Mouse (Mus musculus): ENCODE measurements around the gene Hspbp1. TPM values are rescaled to one million over a fixed set of nuclear protein-coding genes. Genes with fewer than 3 reads are reported as not detected.

Hspbp1 gene
- polyA plus RNA-seq, 1 experiment from 2014 or later = 74.9 TPM

- DNase-seq (ENCODE audit: low spot score) = no peak
Measured at GRCm38 (mm10) chr7:4636179-4636578, 48.7 kb downstream of the Hspbp1 start.

GRCm38 (mm10) chr7:4631031-4631430 lies 53.8 kb downstream of the Hspbp1 start, which contains the start of gene Tmem86b:
Gene Tmem86b (minus strand): TSS chr7:4631422.
- DNase-seq (ENCODE audit: low spot score) = no peak

DNA sequence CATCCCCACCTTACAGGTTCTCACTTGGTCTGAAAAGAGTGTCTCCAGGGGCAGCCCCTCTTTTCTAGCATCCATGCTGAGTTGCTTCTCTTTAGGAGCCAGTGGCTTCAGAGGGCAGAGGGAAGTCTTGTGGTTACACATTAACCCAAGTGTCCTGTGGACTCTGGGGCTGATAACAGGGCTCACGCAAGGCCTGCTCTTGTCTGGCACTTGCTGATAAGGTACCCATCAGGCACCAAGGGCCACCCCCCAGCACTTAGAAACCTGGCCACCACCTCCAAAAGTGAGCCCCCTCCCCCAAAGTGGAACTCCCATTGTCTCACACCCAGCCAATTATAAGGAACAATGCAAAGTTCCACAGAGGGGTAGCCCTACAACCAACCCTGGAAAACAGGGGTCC lies 54.7 kb downstream of the Hspbp1 start:
- no peak for DNase-seq (ENCODE audit: low spot score)

DNA sequence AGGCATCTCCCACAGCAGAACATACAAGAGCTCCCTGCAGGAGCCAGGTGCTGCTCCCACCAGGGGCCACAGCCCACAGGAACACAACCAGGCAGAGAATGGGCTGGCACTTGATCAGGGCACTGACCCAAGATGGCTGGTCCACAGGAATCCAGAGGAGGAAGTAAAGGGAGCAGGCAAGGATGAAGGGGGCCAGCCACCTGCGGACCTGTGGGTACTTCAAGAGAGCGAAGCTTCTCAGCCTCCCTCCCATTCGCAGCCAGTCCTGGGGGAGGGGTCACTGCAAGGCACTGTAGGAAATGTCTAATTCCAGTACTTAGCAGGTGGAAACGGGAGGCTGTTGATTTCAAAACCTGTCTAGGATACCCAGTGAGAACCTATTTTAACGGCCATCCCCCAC lies 55.3 kb downstream of the Hspbp1 start:
- no peak for DNase-seq (ENCODE audit: low spot score)

DNA sequence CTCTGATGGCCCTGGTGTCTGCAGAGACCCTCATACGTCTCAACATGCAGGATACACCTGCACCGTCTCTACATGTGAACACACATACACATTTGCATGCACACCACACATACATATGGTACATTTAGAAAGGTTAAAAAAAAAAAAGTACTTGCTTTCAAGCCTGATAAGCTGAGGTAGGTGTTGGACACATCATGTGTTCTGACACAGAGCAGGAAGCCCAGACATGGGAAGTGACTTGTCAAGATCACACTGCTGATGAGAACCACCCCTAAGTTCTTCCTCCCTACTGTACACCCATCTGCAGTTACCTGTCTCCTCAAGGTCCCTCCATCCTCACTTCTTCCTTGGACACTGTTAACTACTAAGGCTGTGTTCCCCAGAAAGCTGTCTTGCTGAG lies 58.9 kb downstream of the Hspbp1 start:
- DNase-seq (ENCODE audit: low spot score) = no peak

DNA sequence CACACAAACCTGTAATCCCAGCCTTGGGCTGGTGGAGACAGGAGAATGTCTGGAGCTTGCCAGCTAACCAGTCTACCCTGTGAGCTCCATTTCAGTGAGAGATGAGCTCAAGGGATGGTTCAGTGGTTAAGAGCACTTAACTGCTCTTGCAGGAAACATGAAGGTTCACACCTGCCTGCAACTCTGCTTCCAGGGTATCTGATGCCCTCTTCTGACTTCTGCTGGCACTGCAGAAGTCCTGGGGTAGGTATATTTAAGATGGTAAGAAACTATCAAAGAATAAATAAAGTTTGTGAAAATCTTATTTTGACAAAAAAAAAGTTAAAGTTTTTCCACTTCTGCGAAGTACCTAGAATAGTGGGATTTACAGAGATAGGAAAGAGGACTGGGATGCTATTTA lies 60.5 kb downstream of the Hspbp1 start:
- DNase-seq (ENCODE audit: low spot score) = peak; percentile 42

- DNase-seq (ENCODE audit: low spot score) = peak; percentile 75
Measured at GRCm38 (mm10) chr7:4623544-4624189, 61.2 kb downstream of the Hspbp1 start.

DNA sequence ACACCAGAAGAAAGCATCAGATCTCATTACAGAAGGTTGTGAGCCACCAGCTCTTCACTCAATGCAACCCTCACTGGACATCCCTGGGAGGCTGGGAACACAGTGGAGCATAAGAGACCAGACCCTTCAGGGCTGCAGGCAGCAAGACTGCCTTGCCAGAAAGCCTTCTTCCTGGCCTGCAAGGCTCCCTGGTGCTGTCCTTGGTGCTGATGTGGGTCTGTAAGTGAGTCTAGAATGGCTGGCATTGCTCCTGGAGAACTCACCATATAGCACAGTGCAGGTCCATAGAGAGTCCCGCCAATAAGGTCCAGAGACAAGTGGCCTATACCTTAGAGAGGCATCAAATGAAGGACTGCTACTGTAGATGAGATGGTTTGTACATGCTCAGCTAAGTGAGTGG lies 64.9 kb downstream of the Hspbp1 start:
- DNase-seq (ENCODE audit: low spot score) = peak; percentile 62

DNA sequence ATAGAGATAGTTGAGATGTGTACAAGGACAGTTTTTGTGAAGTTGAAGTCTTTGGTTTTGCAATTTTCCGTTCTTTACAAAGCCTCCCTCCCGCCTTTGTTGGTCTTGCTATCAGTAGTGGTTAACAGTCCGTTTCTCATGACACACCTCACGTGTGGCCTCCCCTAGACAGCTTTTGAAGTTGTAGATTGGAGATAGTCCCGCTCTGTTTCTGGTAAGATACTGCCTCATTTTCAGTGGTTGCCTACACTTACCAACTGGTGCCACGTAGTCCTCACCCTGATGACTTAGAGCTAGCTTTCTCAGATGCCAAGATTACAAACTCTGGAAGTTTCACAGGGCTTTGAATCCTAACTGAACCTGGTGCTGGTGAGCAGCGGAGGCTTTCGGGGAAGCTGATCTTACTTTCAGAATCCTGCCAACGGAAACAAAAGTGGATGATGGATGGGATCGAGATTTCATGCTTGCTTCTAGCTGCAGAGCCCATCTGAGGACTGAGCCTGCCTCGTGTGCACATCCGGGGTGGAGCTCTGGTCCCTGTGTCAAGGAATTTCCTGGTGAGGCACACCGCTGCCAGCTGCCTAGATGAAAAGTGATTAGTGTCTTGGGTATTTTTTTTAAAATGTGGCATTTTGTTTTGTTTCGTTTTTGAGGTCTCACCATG lies 71.0 kb downstream of the Hspbp1 start:
- DNase-seq (ENCODE audit: low spot score) = peak; percentile 58

DNA sequence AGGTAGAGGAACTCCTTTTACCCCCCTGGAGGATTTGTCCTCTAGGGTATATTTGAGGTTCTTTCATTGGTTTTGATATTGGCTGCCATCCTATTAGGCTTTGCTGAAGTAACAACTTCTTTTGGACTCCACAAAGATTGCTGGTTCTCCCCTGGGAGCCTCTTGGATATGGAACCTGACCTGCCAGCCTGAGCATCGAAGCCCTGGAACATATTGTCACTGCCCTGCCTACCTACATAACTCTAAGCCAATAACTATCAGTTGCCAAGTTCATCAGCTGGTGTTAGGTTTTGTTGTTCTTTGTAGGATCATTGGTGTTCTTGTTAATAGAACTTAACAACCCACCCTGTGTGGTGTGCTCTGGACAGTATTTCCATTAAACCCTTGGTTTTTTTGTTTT lies 71.9 kb downstream of the Hspbp1 start:
- DNase-seq (ENCODE audit: low spot score) = no peak

DNA sequence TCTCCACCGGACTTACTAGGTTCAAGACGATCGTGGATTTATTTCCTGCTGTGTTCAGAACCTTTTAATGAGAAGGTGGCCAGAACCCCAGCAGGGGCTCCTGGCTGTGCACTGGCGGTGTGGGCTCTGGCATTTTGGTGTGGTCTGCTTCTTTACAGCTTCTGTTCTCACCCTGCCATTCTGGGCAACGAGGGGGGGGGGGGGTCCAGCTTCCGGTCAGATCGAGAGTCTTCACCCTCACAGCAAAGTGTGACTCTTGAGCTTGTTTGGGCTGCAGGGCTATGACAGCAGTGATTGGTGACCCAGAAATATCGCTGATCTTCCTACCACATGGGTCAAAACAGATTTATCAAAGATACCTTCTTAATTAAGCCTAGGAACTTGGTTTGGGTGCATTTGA lies 72.5 kb downstream of the Hspbp1 start:
- DNase-seq (ENCODE audit: low spot score) = no peak

DNA sequence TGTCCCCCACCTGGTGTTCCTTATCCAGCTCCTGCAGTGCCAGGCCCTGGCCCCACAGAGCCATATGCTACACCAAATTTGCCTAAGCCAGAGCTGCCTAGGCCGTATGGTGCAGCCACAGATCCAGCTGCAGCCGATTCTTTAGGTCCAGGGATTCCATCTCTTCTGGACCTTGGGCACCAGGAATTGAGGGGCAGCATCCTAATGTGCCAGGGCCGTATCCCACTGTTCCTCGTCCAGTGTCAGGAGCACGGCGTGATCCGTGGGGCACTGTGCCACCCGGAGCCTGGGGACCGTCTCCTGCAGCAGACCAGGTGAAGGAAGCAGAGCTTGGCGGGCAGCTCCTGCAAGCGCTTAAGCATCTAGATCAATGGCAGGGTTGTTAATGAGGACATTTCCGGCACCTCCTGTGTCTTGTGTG lies 72.9 kb downstream of the Hspbp1 start:
- DNase-seq (ENCODE audit: low spot score) = no peak

- no peak for DNase-seq (ENCODE audit: low spot score)
Measured at GRCm38 (mm10) chr7:4611511-4611910, 73.4 kb downstream of the Hspbp1 start.

Other genes starting within 250 kb of the Hspbp1 start
- 9.9 and 12.6 TPM in 2 replicates for gene Rdh13, start 239.4 kb downstream of the Hspbp1 start, polyA plus RNA-seq (2015; fragmentation: Nextera tagmentation; extraction: Ambion mirVana)
- 0.79 and 5.9 TPM in 2 replicates for gene Eps8l1, start 224.4 kb downstream of the Hspbp1 start, polyA plus RNA-seq (2015; fragmentation: Nextera tagmentation; extraction: Ambion mirVana)
- 36.3 and 48.3 TPM in 2 replicates for gene Ppp1r12c, start 183.4 kb downstream of the Hspbp1 start, polyA plus RNA-seq (2015; fragmentation: Nextera tagmentation; extraction: Ambion mirVana)
- 27.0 and 28.8 TPM in 2 replicates for gene Tnnt1, start 168.7 kb downstream of the Hspbp1 start, polyA plus RNA-seq (2015; fragmentation: Nextera tagmentation; extraction: Ambion mirVana)
- gene Tnni3, start 160.8 kb downstream of the Hspbp1 start, polyA plus RNA-seq (2015; fragmentation: Nextera tagmentation; extraction: Ambion mirVana) = 2.5 and 3.0 TPM in 2 replicates
- gene Dnaaf3, start 152.6 kb downstream of the Hspbp1 start, polyA plus RNA-seq (2015; fragmentation: Nextera tagmentation; extraction: Ambion mirVana) = 1.6 and 1.7 TPM in 2 replicates
- 0.22 and 0.44 TPM in 2 replicates for gene Syt5, start 137.5 kb downstream of the Hspbp1 start, polyA plus RNA-seq (2015; fragmentation: Nextera tagmentation; extraction: Ambion mirVana)
- gene Ptprh, start 81.0 kb downstream of the Hspbp1 start, polyA plus RNA-seq (2015; fragmentation: Nextera tagmentation; extraction: Ambion mirVana) = not detected in 2 replicates
- 1.7 and 2.1 TPM in 2 replicates for gene Tmem86b, start 53.6 kb downstream of the Hspbp1 start, polyA plus RNA-seq (2015; fragmentation: Nextera tagmentation; extraction: Ambion mirVana)
- 19.8 and 23.8 TPM in 2 replicates for gene Ppp6r1, start 26.0 kb downstream of the Hspbp1 start, polyA plus RNA-seq (2015; fragmentation: Nextera tagmentation; extraction: Ambion mirVana)
- gene Brsk1, start 5.5 kb upstream of the Hspbp1 start, polyA plus RNA-seq (2015; fragmentation: Nextera tagmentation; extraction: Ambion mirVana) = 0.06 and 0.20 TPM in 2 replicates
- gene Tmem150b, start 40.2 kb upstream of the Hspbp1 start, polyA plus RNA-seq (2015; fragmentation: Nextera tagmentation; extraction: Ambion mirVana) = 0.82 and 1.4 TPM in 2 replicates
- gene Kmt5c, start 55.0 kb upstream of the Hspbp1 start, polyA plus RNA-seq (2015; fragmentation: Nextera tagmentation; extraction: Ambion mirVana) = 44.1 and 44.2 TPM in 2 replicates
- 37.9 TPM in 2 replicates for gene Cox6b2, start 68.0 kb upstream of the Hspbp1 start, polyA plus RNA-seq (2015; fragmentation: Nextera tagmentation; extraction: Ambion mirVana)
- not detected in 2 replicates for gene Fam71e2, start 86.2 kb upstream of the Hspbp1 start, polyA plus RNA-seq (2015; fragmentation: Nextera tagmentation; extraction: Ambion mirVana)
- 0.13 and 0.30 TPM in 2 replicates for gene Il11, start 97.8 kb upstream of the Hspbp1 start, polyA plus RNA-seq (2015; fragmentation: Nextera tagmentation; extraction: Ambion mirVana)
- gene Tmem190, start 97.9 kb upstream of the Hspbp1 start, polyA plus RNA-seq (2015; fragmentation: Nextera tagmentation; extraction: Ambion mirVana) = 0.23 TPM in 1 of 2 replicates, not detected in the other
- gene Tmem238, start 104.6 kb upstream of the Hspbp1 start, polyA plus RNA-seq (2015; fragmentation: Nextera tagmentation; extraction: Ambion mirVana) = 9.6 and 11.7 TPM in 2 replicates
- gene Rpl28, start 107.8 kb upstream of the Hspbp1 start, polyA plus RNA-seq (2015; fragmentation: Nextera tagmentation; extraction: Ambion mirVana) = 546 and 590 TPM in 2 replicates
- 413 and 414 TPM in 2 replicates for gene Ube2s, start 127.5 kb upstream of the Hspbp1 start, polyA plus RNA-seq (2015; fragmentation: Nextera tagmentation; extraction: Ambion mirVana)
- not detected in 2 replicates for gene Shisa7, start 159.6 kb upstream of the Hspbp1 start, polyA plus RNA-seq (2015; fragmentation: Nextera tagmentation; extraction: Ambion mirVana)
- 19.9 and 22.0 TPM in 2 replicates for gene Isoc2b, start 185.2 kb upstream of the Hspbp1 start, polyA plus RNA-seq (2015; fragmentation: Nextera tagmentation; extraction: Ambion mirVana)
- gene Isoc2a, start 192.1 kb upstream of the Hspbp1 start, polyA plus RNA-seq (2015; fragmentation: Nextera tagmentation; extraction: Ambion mirVana) = 0.72 and 0.81 TPM in 2 replicates
- gene Gm36210, start 221.4 kb upstream of the Hspbp1 start, polyA plus RNA-seq (2015; fragmentation: Nextera tagmentation; extraction: Ambion mirVana) = 0.10 TPM in 2 replicates
- 2.7 and 3.1 TPM in 2 replicates for gene Zfp628, start 230.1 kb upstream of the Hspbp1 start, polyA plus RNA-seq (2015; fragmentation: Nextera tagmentation; extraction: Ambion mirVana)
- gene Nat14, start 237.0 kb upstream of the Hspbp1 start, polyA plus RNA-seq (2015; fragmentation: Nextera tagmentation; extraction: Ambion mirVana) = 0.22 and 0.60 TPM in 2 replicates
- 0.07 and 0.19 TPM in 2 replicates for gene Ssc5d, start 240.7 kb upstream of the Hspbp1 start, polyA plus RNA-seq (2015; fragmentation: Nextera tagmentation; extraction: Ambion mirVana)

Measured in thymus, postnatal 0 days (tissue).